Comparison of ENCODE assay signal across 8 mouse cellular contexts in the genomic region with DNA sequence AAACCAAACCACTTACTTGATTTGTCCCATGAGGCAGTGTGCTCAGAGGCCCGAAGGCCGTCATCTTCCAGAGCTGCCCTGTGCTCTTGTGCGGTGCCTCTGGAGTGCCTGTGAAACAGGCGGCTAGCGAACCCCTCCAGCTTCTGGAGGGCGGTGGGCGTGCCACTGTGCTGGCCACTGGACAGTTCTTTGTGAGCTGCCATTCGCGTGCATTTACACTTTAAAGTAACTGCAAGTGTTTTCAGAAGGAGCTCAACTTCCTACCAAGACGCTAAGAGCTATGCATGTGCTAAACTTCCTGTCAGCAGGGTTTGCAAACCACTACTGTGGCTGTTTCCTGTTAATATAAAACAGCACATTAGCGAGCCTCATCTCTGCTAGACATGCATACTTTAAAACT. TPM values are rescaled to one million over a fixed set of nuclear protein-coding genes. Genes with fewer than 3 reads are reported as not detected.
DNase-seq lines count a peak whose midpoint lies in the region; ATAC-seq and TF ChIP-seq lines count a peak whose summit lies in the region.

No protein-coding gene starts in this region.

- H3K36me3 ChIP-seq in hindbrain, embryonic 10.5 days: no peaks in the 10 kb centered on the region
- H3K36me3 ChIP-seq in limb, embryonic 13.5 days: no peaks in the 10 kb centered on the region
- no peaks in the 10 kb centered on the region for H3K36me3 ChIP-seq in midbrain, embryonic 15.5 days (replicated peaks)

- DNase-seq in heart, adult 18-20 months: peak; percentile 49 to 55
- DNase-seq in heart, postnatal 25 days (ENCODE audit: low spot score): no peak
- peak; percentile 34 for DNase-seq in hindbrain, embryonic 10.5 days (ENCODE audit: low spot score)
- DNase-seq in testis, postnatal 14 days (ENCODE audit: low spot score): no peak
- no peak for DNase-seq in cerebellum, postnatal 14 days

- H3K4me3 ChIP-seq in embryonic fibroblast, embryonic 13.5 days (ENCODE audit: insufficient read depth, low read length): peak overlapping the region; percentile 10
- 0 out of 2 replicates have a peak overlapping the region, but pooled peaks have one; percentile 18 for H3K4me3 ChIP-seq in hindbrain, embryonic 10.5 days
- H3K4me3 ChIP-seq in limb, embryonic 13.5 days: peak overlapping the region; percentile 12; the same call in 1 of the 2 replicates
- no peak overlapping the region for H3K4me3 ChIP-seq in midbrain, embryonic 15.5 days

- intact Hi-C loops in heart, postnatal 25 days (cut with DNase I): loop anchor here (5.0 kb wide), 1 partner anchor 439 kb away; no protein-coding TSS in a partner anchor

- H3K9ac ChIP-seq in limb, embryonic 13.5 days: peak overlapping the region; percentile 53; the same call in 1 of the 2 replicates
- H3K9ac ChIP-seq in midbrain, embryonic 15.5 days: no peak overlapping the region

- H3K27ac ChIP-seq in embryonic fibroblast, embryonic 13.5 days (ENCODE audit: insufficient read depth, low read length): 0 out of 2 replicates have a peak overlapping the region, but pooled peaks have one; percentile 41
- H3K27ac ChIP-seq in hindbrain, embryonic 10.5 days: no peak overlapping the region
- no peak overlapping the region; the same call in 1 of the 2 replicates for H3K27ac ChIP-seq in limb, embryonic 13.5 days
- H3K27ac ChIP-seq in midbrain, embryonic 15.5 days: no peak overlapping the region

- WGBS in hindbrain, embryonic 10.5 days: 24% methylated on average over 11 of the region's 11 CpGs
- 9% methylated on average over 11 of the region's 11 CpGs for WGBS in limb, embryonic 13.5 days
- 18% methylated on average over 11 of the region's 11 CpGs for WGBS in midbrain, embryonic 15.5 days

- TF ChIP-seq POLR2A in embryonic fibroblast, embryonic 13.5 days (IDR thresholded peaks at IDR 0.05; ENCODE audit: low read depth, low read length): no peak

- no peak for TF ChIP-seq CTCF in embryonic fibroblast, embryonic 13.5 days (IDR thresholded peaks at IDR 0.05; ENCODE audit: borderline replicate concordance, insufficient read depth, low read length)

- H3K4me2 ChIP-seq in limb, embryonic 13.5 days (replicated peaks): peak overlapping the region; percentile 54
- 0 out of 2 replicates have a peak overlapping the region, but pooled peaks have one; percentile 11 for H3K4me2 ChIP-seq in midbrain, embryonic 15.5 days

- no peaks in the 10 kb centered on the region for H3K27me3 ChIP-seq in hindbrain, embryonic 10.5 days (ENCODE audit: insufficient read depth, poor library complexity, severe bottlenecking)
- H3K27me3 ChIP-seq in limb, embryonic 13.5 days: no peaks in the 10 kb centered on the region
- H3K27me3 ChIP-seq in midbrain, embryonic 15.5 days (replicated peaks): no peaks in the 10 kb centered on the region

- H3K9me3 ChIP-seq in hindbrain, embryonic 10.5 days: no peaks in the 10 kb centered on the region
- H3K9me3 ChIP-seq in limb, embryonic 13.5 days: no peaks in the 10 kb centered on the region
- H3K9me3 ChIP-seq in midbrain, embryonic 15.5 days: no peaks in the 10 kb centered on the region

- H3K4me1 ChIP-seq in embryonic fibroblast, embryonic 13.5 days (ENCODE audit: control insufficient read depth, insufficient read depth, low read length): no peaks in the 10 kb centered on the region
- H3K4me1 ChIP-seq in hindbrain, embryonic 10.5 days (replicated peaks): peaks cover 10% of the 10 kb centered on the region
- H3K4me1 ChIP-seq in limb, embryonic 13.5 days: peaks cover 15% of the 10 kb centered on the region
- H3K4me1 ChIP-seq in midbrain, embryonic 15.5 days: peaks cover 16% of the 10 kb centered on the region

- ATAC-seq in limb, embryonic 13.5 days (ENCODE audit: low FRiP score, low read depth): no peak
- ATAC-seq in midbrain, embryonic 15.5 days (replicated peaks): no peak

RNA-seq across cellular contexts. Expression of gene Prkacb, which starts 31.7 kb away (rescaled TPM):
- total RNA-seq in heart, adult 18-20 months (2021): 10 to 100 TPM; 60.8 to 66.0 TPM
- 10 to 100 TPM; 61.9 to 64.4 TPM for total RNA-seq in heart, postnatal 25 days (2021)
- polyA plus RNA-seq in embryonic fibroblast, embryonic 13.5 days (2011; ENCODE audit: insufficient read length, low read depth, missing spikeins): 56.9 and 78.5 TPM in 2 replicates
- 57.0 and 60.5 TPM in 2 replicates for polyA plus RNA-seq in hindbrain, embryonic 10.5 days (2016; fragmentation: Nextera tagmentation; extraction: Ambion mirVana)
- 70.6 and 77.2 TPM in 2 replicates for polyA plus RNA-seq in limb, embryonic 13.5 days (2015; fragmentation: Nextera tagmentation; extraction: Ambion mirVana)
- 188 and 194 TPM in 2 replicates for polyA plus RNA-seq in midbrain, embryonic 15.5 days (2015; fragmentation: Nextera tagmentation; extraction: Ambion mirVana)

Comparison
In these comparisons a context has a peak if more than half of its experiments do, and no peak if none do; other contexts are left out.
1. DNase-seq: peak in heart, adult 18-20 months (2 of 2) and hindbrain, embryonic 10.5 days (single experiment); none in heart, postnatal 25 days (single experiment), testis, postnatal 14 days (single experiment) and cerebellum, postnatal 14 days (0 of 2).